ENCODE assay signal across 8 mouse cellular contexts in genomic region chr19:41345028-41345741, GRCm38 (mm10). TPM values are rescaled to one million over a fixed set of nuclear protein-coding genes. Genes with fewer than 3 reads are reported as not detected.
A peak's percentile ranks its signal among the peaks of the same experiment; 100 is the strongest.
DNase-seq lines count a peak whose midpoint lies in the region; ATAC-seq and TF ChIP-seq lines count a peak whose summit lies in the region.

No protein-coding gene starts in this region.

- peak overlapping the region; percentile 51 for H3K4me3 ChIP-seq in gastrocnemius, adult 2 months
- no peak overlapping the region for H3K4me3 ChIP-seq in hindbrain, embryonic 13.5 days
- H3K4me3 ChIP-seq in liver, adult 2 months (ENCODE audit: insufficient read depth, low read depth, low read length), result no peak overlapping the region

- no peaks in the 10 kb centered on the region for H3K36me3 ChIP-seq in hindbrain, embryonic 13.5 days
- no peaks in the 10 kb centered on the region for H3K36me3 ChIP-seq in liver, adult 2 months (ENCODE audit: control insufficient read depth, insufficient read depth, low read length)

- no peak overlapping the region for H3K9ac ChIP-seq in hindbrain, embryonic 13.5 days
- H3K9ac ChIP-seq in liver, adult 2 months (ENCODE audit: low read depth, low read length), result peak overlapping the region; percentile 57

- peaks cover 3% of the 10 kb centered on the region; the same call in 1 of the 2 replicates for H3K79me2 ChIP-seq in liver, adult 2 months (ENCODE audit: control insufficient read depth, insufficient read depth, low read length)

- H3K4me2 ChIP-seq in hindbrain, embryonic 13.5 days, result no peak overlapping the region

- TF ChIP-seq POLR2A in liver, adult 2 months (IDR thresholded peaks at IDR 0.05; ENCODE audit: extremely low read depth, insufficient read depth, low read length), result no peak

- peak overlapping the region; percentile 74 for H3K27ac ChIP-seq in gastrocnemius, adult 2 months
- peak overlapping the region; percentile 35; the same call in 1 of the 2 replicates for H3K27ac ChIP-seq in hindbrain, embryonic 13.5 days
- H3K27ac ChIP-seq in liver, adult 2 months (replicated peaks; ENCODE audit: insufficient read depth, low read depth, low read length), result peak overlapping the region; percentile 98

- H3K27me3 ChIP-seq in hindbrain, embryonic 13.5 days, result no peaks in the 10 kb centered on the region
- H3K27me3 ChIP-seq in liver, adult 2 months (ENCODE audit: control insufficient read depth, insufficient read depth, low read length), result no peaks in the 10 kb centered on the region

- 51% methylated on average over 11 of the region's 11 CpGs for WGBS in hindbrain, embryonic 13.5 days
- WGBS in liver, adult 2 months, result 53% methylated on average over 11 of the region's 11 CpGs

- DNase-seq in gastrocnemius, adult 2 months, result peak; percentile 28
- no peak for DNase-seq in gastrocnemius, postnatal 36 days
- peak; percentile 40 for DNase-seq in adrenal gland, postnatal 10 days
- DNase-seq in liver, adult 2 months (ENCODE audit: extremely low read depth, low read depth, low spot score), result peak; percentile 67
- DNase-seq in urinary bladder, postnatal 10 days (ENCODE audit: low spot score), result no peak

- ATAC-seq in hindbrain, embryonic 13.5 days (ENCODE audit: low FRiP score), result no peak
- ATAC-seq in neutrophil, adult 5-6 weeks (ENCODE audit: extremely low read depth, insufficient number of reproducible peaks, low FRiP score, poor library complexity, severe bottlenecking), result peak; percentile 82
- no peak for ATAC-seq in erythroblast, adult 5-6 weeks (replicated peaks; ENCODE audit: low FRiP score, poor library complexity, severe bottlenecking)

- no peaks in the 10 kb centered on the region for H3K9me3 ChIP-seq in hindbrain, embryonic 13.5 days

- intact Hi-C loops in gastrocnemius, adult 2 months (cut with DNase I), result no loop called here
- intact Hi-C loops in gastrocnemius, postnatal 36 days (cut with DNase I), result no loop called here

- no peak for TF ChIP-seq CTCF in gastrocnemius, adult 2 months (IDR thresholded peaks at IDR 0.05)
- TF ChIP-seq CTCF in liver, adult 2 months (IDR thresholded peaks at IDR 0.05; ENCODE audit: low read depth, low read length), result no peak

- peaks cover 20% of the 10 kb centered on the region for H3K4me1 ChIP-seq in hindbrain, embryonic 13.5 days (replicated peaks)
- H3K4me1 ChIP-seq in liver, adult 2 months (ENCODE audit: control insufficient read depth, insufficient read depth, low read length), result peaks cover 31% of the 10 kb centered on the region

RNA-seq across cellular contexts. Expression of gene Pik3ap1, which starts 39.7 kb away (rescaled TPM):
- total RNA-seq in gastrocnemius, adult 2 months (2021), result under 1 TPM; 0.25 to 0.43 TPM
- under 1 TPM; 0.61 to 0.69 TPM for total RNA-seq in gastrocnemius, postnatal 36 days (2021)
- total RNA-seq in adrenal gland, postnatal 10 days (2021), result 1 to 10 TPM; 6.2 to 8.7 TPM
- 2.0 and 2.2 TPM in 2 replicates for polyA plus RNA-seq in hindbrain, embryonic 13.5 days (2015; fragmentation: Nextera tagmentation; extraction: Ambion mirVana)
- total RNA-seq in liver, adult 2 months (2014; rRNA removed), result 21.7 and 34.8 TPM in 2 replicates
- 25.4 and 31.9 TPM in 2 replicates for polyA plus RNA-seq in liver, adult 2 months (2012; rRNA removed)
- total RNA-seq in neutrophil, adult 5-6 weeks (2017), result 103 and 110 TPM in 2 replicates
- total RNA-seq in erythroblast, adult 5-6 weeks (2015; ENCODE audit: low replicate concordance), result 8.1 and 14.6 TPM in 2 replicates
- 8.9 and 10.5 TPM in 2 replicates for total RNA-seq in erythroblast, adult 5-6 weeks (2017; ENCODE audit: low replicate concordance)

Comparison
In these comparisons a context has a peak if more than half of its experiments do, and no peak if none do; other contexts are left out.
1. DNase-seq: peak in gastrocnemius, adult 2 months (single experiment), adrenal gland, postnatal 10 days (single experiment) and liver, adult 2 months (single experiment); none in gastrocnemius, postnatal 36 days (0 of 2) and urinary bladder, postnatal 10 days (single experiment).
2. H3K27ac ChIP-seq: peak in every context shown above with its lines; median percentile 98 in liver, adult 2 months; 74 in gastrocnemius, adult 2 months; 35 in hindbrain, embryonic 13.5 days.
3. RNA of gene Pik3ap1, which starts 39.7 kb away (total RNA-seq): 103 to 110 TPM in neutrophil, adult 5-6 weeks, 21.7 to 34.8 TPM in liver, adult 2 months, 8.1 to 14.6 TPM in erythroblast, adult 5-6 weeks and 6.2 to 8.7 TPM in adrenal gland, postnatal 10 days; 0.61 to 0.69 TPM in gastrocnemius, postnatal 36 days and 0.25 to 0.43 TPM in gastrocnemius, adult 2 months; every median in the first group is over 4 times any median in the second.